13 mouse cellular contexts compared by ENCODE assay signal in genomic region chr12:78133341-78133740, GRCm38 (mm10).
DNase-seq lines count a peak whose midpoint lies in the region; ATAC-seq lines count a peak whose summit lies in the region.
"Had no signal": no experiment of that assay in that cellular context is flagged by ENCODE, and none has a peak within 500 bp of the region (broad histone marks: within the 10 kb centered on the region; RNA-seq: fewer than 3 reads in every experiment).

No protein-coding gene starts in this region.

- intact Hi-C loops in heart, postnatal 25 days (cut with DNase I) = no loop called here

- H3K27ac ChIP-seq in heart, embryonic 13.5 days (replicated peaks) = no peak overlapping the region
- H3K27ac ChIP-seq: intestine, embryonic 15.5 days; limb, embryonic 15.5 days; stomach, postnatal 0 days had no signal

- H3K36me3 ChIP-seq in heart, embryonic 13.5 days = no peaks in the 10 kb centered on the region
- H3K36me3 ChIP-seq: intestine, embryonic 15.5 days; limb, embryonic 15.5 days had no signal

- no peaks in the 10 kb centered on the region for H3K9me3 ChIP-seq in heart, embryonic 13.5 days
- H3K9me3 ChIP-seq: intestine, embryonic 15.5 days; limb, embryonic 15.5 days had no signal

- no peak overlapping the region for H3K4me3 ChIP-seq in heart, embryonic 13.5 days
- H3K4me3 ChIP-seq: intestine, embryonic 15.5 days; limb, embryonic 15.5 days had no signal

- no peak for ATAC-seq in heart, embryonic 13.5 days (ENCODE audit: extremely low read depth, insufficient number of reproducible peaks, low FRiP score, low TSS enrichment)

- peak; percentile 32 to 43 for DNase-seq in heart, adult 18-20 months
- no peak for DNase-seq in heart, postnatal 25 days (ENCODE audit: low spot score)
- peak; percentile 5 for DNase-seq in right cerebral cortex, postnatal 25 days
- DNase-seq in right cerebral cortex, postnatal 14 days = no peak
- no peak for DNase-seq in layer of hippocampus, adult 9-10 months (ENCODE audit: low spot score)
- DNase-seq in Muller cell, postnatal 12 days (ENCODE audit: inconsistent ontology term) = no peak
- DNase-seq in adrenal gland, postnatal 4 days (ENCODE audit: low spot score in 2 of 2) = no peak
- DNase-seq: adrenal gland, postnatal 36 days; lung, postnatal 14 days had no signal

- peaks cover 63% of the 10 kb centered on the region for H3K4me1 ChIP-seq in heart, embryonic 13.5 days
- H3K4me1 ChIP-seq: limb, embryonic 15.5 days had no signal

- WGBS in heart, embryonic 13.5 days = 47% methylated on average over 9 of the region's 9 CpGs

- H3K27me3 ChIP-seq in heart, embryonic 13.5 days (replicated peaks) = no peaks in the 10 kb centered on the region
- H3K27me3 ChIP-seq: intestine, embryonic 15.5 days; limb, embryonic 15.5 days had no signal

- H3K9ac ChIP-seq in heart, embryonic 13.5 days = no peak overlapping the region
- H3K9ac ChIP-seq: intestine, embryonic 15.5 days; limb, embryonic 15.5 days had no signal

- H3K4me2 ChIP-seq in heart, embryonic 13.5 days = peak overlapping the region; percentile 46
- H3K4me2 ChIP-seq: intestine, embryonic 15.5 days; limb, embryonic 15.5 days had no signal

Comparison
In these comparisons a context has a peak if more than half of its experiments do, and no peak if none do; other contexts are left out.
1. DNase-seq: peak in heart, adult 18-20 months (2 of 2) and right cerebral cortex, postnatal 25 days (single experiment); none in heart, postnatal 25 days (single experiment), right cerebral cortex, postnatal 14 days (single experiment), layer of hippocampus, adult 9-10 months (single experiment), Muller cell, postnatal 12 days (single experiment) and adrenal gland, postnatal 4 days (0 of 2).